ENCODE assay signal across 24 mouse cellular contexts in the genomic region with DNA sequence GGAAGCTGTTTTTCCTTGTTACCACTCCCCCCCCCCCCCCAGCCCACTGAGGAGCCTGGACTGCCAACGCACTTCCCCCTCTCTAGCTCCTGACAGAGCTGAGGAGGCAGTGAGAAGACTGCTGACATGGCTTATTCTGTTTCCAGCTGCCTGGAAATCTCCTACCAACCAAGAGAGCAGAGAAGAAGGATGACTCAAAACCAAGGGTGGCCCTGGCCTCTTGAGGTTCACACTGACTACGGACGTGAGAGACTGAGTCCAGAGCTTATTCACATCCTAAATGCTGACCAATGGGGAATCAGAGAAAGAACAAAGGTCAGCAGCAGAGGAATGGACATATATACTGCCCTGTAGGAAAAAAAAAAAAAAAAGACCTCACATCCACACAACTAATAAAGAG. TPM values are rescaled to one million over a fixed set of nuclear protein-coding genes. Genes with fewer than 3 reads are reported as not detected.
A peak's percentile ranks its signal among the peaks of the same experiment; 100 is the strongest.
DNase-seq lines count a peak whose midpoint lies in the region; ATAC-seq and TF ChIP-seq lines count a peak whose summit lies in the region.
"Had no signal": no experiment of that assay in that cellular context is flagged by ENCODE, and none has a peak within 500 bp of the region (broad histone marks: within the 10 kb centered on the region; RNA-seq: fewer than 3 reads in every experiment).

No protein-coding gene starts in this region.

- H3K4me1 ChIP-seq in hindbrain, postnatal 0 days (ENCODE audit: insufficient read depth, low read length): peaks cover 8% of the 10 kb centered on the region; the same call in 1 of the 2 replicates
- H3K4me1 ChIP-seq in hindbrain, embryonic 16.5 days (ENCODE audit: control insufficient read depth, insufficient read depth, low read depth, low read length): peaks cover 11% of the 10 kb centered on the region
- peaks cover 52% of the 10 kb centered on the region for H3K4me1 ChIP-seq in liver, embryonic 15.5 days (replicated peaks)
- peaks cover 41% of the 10 kb centered on the region for H3K4me1 ChIP-seq in brown adipose tissue, adult 24 weeks (ENCODE audit: control insufficient read depth, insufficient read depth, insufficient read length, low read length)

- no peak overlapping the region for H3K4me3 ChIP-seq in hindbrain, postnatal 0 days (ENCODE audit: low read length)
- no peak overlapping the region for H3K4me3 ChIP-seq in hindbrain, embryonic 16.5 days (ENCODE audit: low read length)
- H3K4me3 ChIP-seq in liver, embryonic 15.5 days (replicated peaks): no peak overlapping the region
- H3K4me3 ChIP-seq in brown adipose tissue, adult 24 weeks (ENCODE audit: insufficient read depth, low read depth, low read length): no peak overlapping the region
- H3K4me3 ChIP-seq: forebrain, embryonic 12.5 days; limb, embryonic 13.5 days had no signal

- H3K9me3 ChIP-seq in hindbrain, postnatal 0 days (ENCODE audit: low read length): no peaks in the 10 kb centered on the region
- no peaks in the 10 kb centered on the region for H3K9me3 ChIP-seq in hindbrain, embryonic 16.5 days (ENCODE audit: control insufficient read depth, low read length)
- no peaks in the 10 kb centered on the region for H3K9me3 ChIP-seq in liver, embryonic 15.5 days (replicated peaks)
- H3K9me3 ChIP-seq: forebrain, embryonic 12.5 days; limb, embryonic 13.5 days; megakaryocyte, embryonic 14.5 days had no signal

- no peaks in the 10 kb centered on the region for H3K27me3 ChIP-seq in hindbrain, postnatal 0 days (ENCODE audit: insufficient read depth, low read length)
- no peaks in the 10 kb centered on the region for H3K27me3 ChIP-seq in hindbrain, embryonic 16.5 days (replicated peaks; ENCODE audit: control insufficient read depth, insufficient read depth, low read length)
- H3K27me3 ChIP-seq in liver, embryonic 15.5 days: no peaks in the 10 kb centered on the region
- H3K27me3 ChIP-seq: CH12.LX; forebrain, embryonic 12.5 days; limb, embryonic 13.5 days; megakaryocyte, embryonic 14.5 days; Patski had no signal

- H3K9ac ChIP-seq in hindbrain, postnatal 0 days (replicated peaks; ENCODE audit: low read length): no peak overlapping the region
- no peak overlapping the region for H3K9ac ChIP-seq in hindbrain, embryonic 16.5 days (ENCODE audit: low read depth, low read length)
- no peak overlapping the region for H3K9ac ChIP-seq in liver, embryonic 15.5 days
- H3K9ac ChIP-seq: forebrain, embryonic 12.5 days; limb, embryonic 13.5 days had no signal

- 67% methylated on average over 3 of the region's 3 CpGs for WGBS in hindbrain, postnatal 0 days
- WGBS in hindbrain, embryonic 16.5 days: 53% methylated on average over 3 of the region's 3 CpGs
- 81% methylated on average over 3 of the region's 3 CpGs for WGBS in liver, embryonic 15.5 days (ENCODE audit: insufficient replicate concordance)

- ATAC-seq in hindbrain, postnatal 0 days: no peak
- no peak for ATAC-seq in hindbrain, embryonic 16.5 days
- ATAC-seq in liver, embryonic 15.5 days (ENCODE audit: insufficient read depth): peak; percentile 25; the same call in 1 of the 2 replicates
- ATAC-seq: Patski had no signal

- no peak for TF ChIP-seq CTCF in hindbrain, postnatal 0 days (IDR thresholded peaks at IDR 0.05; ENCODE audit: low read depth)

- H3K27ac ChIP-seq in hindbrain, postnatal 0 days: 0 out of 2 replicates have a peak overlapping the region, but pooled peaks have one; percentile 28
- H3K27ac ChIP-seq in hindbrain, embryonic 16.5 days (ENCODE audit: low read depth, low read length): no peak overlapping the region
- 0 out of 2 replicates have a peak overlapping the region, but pooled peaks have one; percentile 45 for H3K27ac ChIP-seq in liver, embryonic 15.5 days (replicated peaks)
- peak overlapping the region; percentile 79; the same call in 1 of the 2 replicates for H3K27ac ChIP-seq in brown adipose tissue, adult 24 weeks (replicated peaks; ENCODE audit: low read depth, low read length)
- H3K27ac ChIP-seq: forebrain, embryonic 12.5 days; limb, embryonic 13.5 days had no signal

- H3K36me3 ChIP-seq in hindbrain, postnatal 0 days (ENCODE audit: insufficient read depth, low read length): peaks cover 25% of the 10 kb centered on the region
- H3K36me3 ChIP-seq in hindbrain, embryonic 16.5 days (ENCODE audit: control insufficient read depth, insufficient read depth, low read length): peaks cover 31% of the 10 kb centered on the region
- H3K36me3 ChIP-seq in liver, embryonic 15.5 days (replicated peaks): peaks cover 61% of the 10 kb centered on the region

- DNase-seq in hindbrain, postnatal 0 days (ENCODE audit: low spot score): no peak
- no peak for DNase-seq in liver
- peak; percentile 62 for DNase-seq in yolk sac, embryonic 10.5 days (ENCODE audit: low spot score)
- no peak for DNase-seq in lung, postnatal 4 days
- DNase-seq: cerebellum, adult 11-12 months; cerebellum, postnatal 36 days; right cerebral cortex, postnatal 25 days; thymus, adult 18-20 months had no signal

- no peak overlapping the region for H3K4me2 ChIP-seq in hindbrain, postnatal 0 days (ENCODE audit: low read depth, low read length)
- H3K4me2 ChIP-seq in hindbrain, embryonic 16.5 days (ENCODE audit: low read length): no peak overlapping the region
- H3K4me2 ChIP-seq in liver, embryonic 15.5 days: no peak overlapping the region
- H3K4me2 ChIP-seq: forebrain, embryonic 12.5 days; limb, embryonic 13.5 days had no signal

RNA-seq across cellular contexts. Expression of a gene that starts 5.7 kb away (rescaled TPM):
- not detected in 2 replicates for total RNA-seq in hindbrain, postnatal 0 days (2014; rRNA removed)
- 0.24 and 0.28 TPM in 2 replicates for polyA plus RNA-seq in hindbrain, postnatal 0 days (2015; fragmentation: Nextera tagmentation; extraction: Ambion mirVana)
- 0.34 TPM in 1 of 2 replicates, not detected in the other for polyA plus RNA-seq in hindbrain, embryonic 16.5 days (2015; fragmentation: Nextera tagmentation; extraction: Ambion mirVana)
- polyA plus RNA-seq in liver, embryonic 15.5 days (2015; fragmentation: Nextera tagmentation; extraction: Ambion mirVana): 0.24 TPM in 1 of 2 replicates, not detected in the other
- polyA plus RNA-seq in brown adipose tissue, adult 24 weeks (2012; ENCODE audit: insufficient read depth, insufficient read length, missing spikeins): not detected in 2 replicates
- total RNA-seq: CH12.LX; heart, adult 18-20 months; heart, postnatal 14 days; layer of hippocampus, adult 18-20 months; left cerebral cortex, adult 8-10 months; midbrain, postnatal 0 days had no signal
- polyA plus RNA-seq: embryonic facial prominence, embryonic 14.5 days; limb, embryonic 13.5 days; lung, embryonic 16.5 days; midbrain, postnatal 0 days; neural tube, embryonic 11.5 days had no signal

RNA-seq across cellular contexts. Expression of a gene that starts 7.0 kb away (rescaled TPM):
- 62.6 and 63.3 TPM in 2 replicates for total RNA-seq in hindbrain, postnatal 0 days (2014; rRNA removed)
- polyA plus RNA-seq in hindbrain, postnatal 0 days (2015; fragmentation: Nextera tagmentation; extraction: Ambion mirVana): 56.0 and 61.7 TPM in 2 replicates
- 62.2 and 67.8 TPM in 2 replicates for polyA plus RNA-seq in hindbrain, embryonic 16.5 days (2015; fragmentation: Nextera tagmentation; extraction: Ambion mirVana)
- 13.2 and 14.1 TPM in 2 replicates for polyA plus RNA-seq in liver, embryonic 15.5 days (2015; fragmentation: Nextera tagmentation; extraction: Ambion mirVana)
- polyA plus RNA-seq in brown adipose tissue, adult 24 weeks (2012; ENCODE audit: insufficient read depth, insufficient read length, missing spikeins): 6.9 and 8.4 TPM in 2 replicates

RNA-seq across cellular contexts. Expression of a gene that starts 15.2 kb away (rescaled TPM):
- 0.61 and 1.2 TPM in 2 replicates for total RNA-seq in hindbrain, postnatal 0 days (2014; rRNA removed)
- polyA plus RNA-seq in hindbrain, postnatal 0 days (2015; fragmentation: Nextera tagmentation; extraction: Ambion mirVana): 2.7 and 3.1 TPM in 2 replicates
- 2.5 and 2.6 TPM in 2 replicates for polyA plus RNA-seq in hindbrain, embryonic 16.5 days (2015; fragmentation: Nextera tagmentation; extraction: Ambion mirVana)
- 2.7 and 2.8 TPM in 2 replicates for polyA plus RNA-seq in liver, embryonic 15.5 days (2015; fragmentation: Nextera tagmentation; extraction: Ambion mirVana)
- 3.6 and 6.4 TPM in 2 replicates for polyA plus RNA-seq in brown adipose tissue, adult 24 weeks (2012; ENCODE audit: insufficient read depth, insufficient read length, missing spikeins)

RNA-seq across cellular contexts. Expression of a gene that starts 18.7 kb away (rescaled TPM):
- 246 and 248 TPM in 2 replicates for total RNA-seq in hindbrain, postnatal 0 days (2014; rRNA removed)
- 34.1 and 34.4 TPM in 2 replicates for polyA plus RNA-seq in hindbrain, postnatal 0 days (2015; fragmentation: Nextera tagmentation; extraction: Ambion mirVana)
- 43.7 and 43.8 TPM in 2 replicates for polyA plus RNA-seq in hindbrain, embryonic 16.5 days (2015; fragmentation: Nextera tagmentation; extraction: Ambion mirVana)
- polyA plus RNA-seq in liver, embryonic 15.5 days (2015; fragmentation: Nextera tagmentation; extraction: Ambion mirVana): 19.2 and 20.2 TPM in 2 replicates
- 148 and 163 TPM in 2 replicates for polyA plus RNA-seq in brown adipose tissue, adult 24 weeks (2012; ENCODE audit: insufficient read depth, insufficient read length, missing spikeins)

RNA-seq across cellular contexts. Expression of a gene that starts 27.1 kb away (rescaled TPM):
- total RNA-seq in hindbrain, postnatal 0 days (2014; rRNA removed): 9.8 and 13.0 TPM in 2 replicates
- 10.0 and 11.3 TPM in 2 replicates for polyA plus RNA-seq in hindbrain, postnatal 0 days (2015; fragmentation: Nextera tagmentation; extraction: Ambion mirVana)
- polyA plus RNA-seq in hindbrain, embryonic 16.5 days (2015; fragmentation: Nextera tagmentation; extraction: Ambion mirVana): 2.0 and 2.3 TPM in 2 replicates
- polyA plus RNA-seq in liver, embryonic 15.5 days (2015; fragmentation: Nextera tagmentation; extraction: Ambion mirVana): not detected in 2 replicates
- not detected in 2 replicates for polyA plus RNA-seq in brown adipose tissue, adult 24 weeks (2012; ENCODE audit: insufficient read depth, insufficient read length, missing spikeins)
- polyA plus RNA-seq: neural tube, embryonic 11.5 days; Patski had no signal
